Mouse (Mus musculus): ENCODE data around the gene Gm10719.
"Not testable (repeated sequence)": the region's sequence is repeated elsewhere in the genome, so short reads cannot be mapped to it uniquely, and the experiment has no call there.

Gm10719 gene

DNA sequence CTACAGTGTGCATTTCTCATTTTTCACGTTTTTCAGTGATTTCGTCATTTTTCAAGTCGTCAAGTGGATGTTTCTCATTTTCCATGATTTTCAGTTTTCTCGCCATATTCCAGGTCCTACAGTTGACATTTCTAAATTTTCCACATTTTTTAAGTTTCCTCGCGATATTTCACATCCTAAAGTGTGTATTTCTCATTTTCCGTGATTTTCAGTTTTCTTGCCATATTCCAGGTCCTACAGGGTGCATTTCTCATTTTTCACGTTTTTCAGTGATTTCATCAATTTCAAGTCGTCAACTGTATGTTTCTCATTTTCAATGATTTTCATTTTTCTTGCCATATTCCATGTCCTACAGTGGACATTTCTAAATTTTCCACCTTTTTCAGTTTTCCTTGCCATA lies at the start of gene Gm10719:
Gene Gm10719, plus strand, starts transcription at position 301 of the 400 bp plus-strand sequence.
- not testable (repeated sequence) for DNase-seq (ENCODE audit: low spot score)

DNA sequence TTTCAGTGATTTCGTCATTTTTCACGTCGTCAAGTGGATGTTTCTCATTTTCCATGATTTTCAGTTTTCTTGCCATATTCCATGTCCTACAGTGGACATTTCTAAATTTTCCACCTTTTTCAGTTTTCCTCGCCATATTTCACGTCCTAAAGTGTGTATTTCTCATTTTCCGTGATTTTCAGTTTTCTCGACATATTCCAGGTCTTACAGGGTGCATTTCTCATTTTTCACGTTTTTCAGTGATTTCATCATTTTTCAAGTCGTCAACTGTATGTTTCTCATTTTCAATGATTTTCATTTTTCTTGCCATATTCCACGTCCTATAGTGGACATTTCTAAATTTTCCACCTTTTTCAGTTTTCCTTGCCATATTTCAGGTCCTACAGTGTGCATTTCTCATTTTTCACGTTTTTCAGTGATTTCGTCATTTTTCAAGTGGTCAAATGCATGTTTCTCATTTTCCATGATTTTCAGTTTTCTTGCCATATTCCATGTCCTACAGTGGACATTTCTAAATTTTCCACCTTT lies 16.7 kb upstream of the Gm10719 start, which contains the start of gene Gm10722:
Gene Gm10722, plus strand, starts transcription at position 478 of the 528 bp plus-strand sequence.
- DNase-seq (ENCODE audit: low spot score) = not testable (repeated sequence)

GRCm38 (mm10) chr9:3001006-3001405 lies 16.2 kb upstream of the Gm10719 start:
- DNase-seq (ENCODE audit: low spot score) = peak; percentile 20

GRCm38 (mm10) chr9:3001948-3002659 lies 15.1 kb upstream of the Gm10719 start:
- peak; percentile 100 for DNase-seq (ENCODE audit: low spot score)

- DNase-seq (ENCODE audit: low spot score) = not testable (repeated sequence)
Measured at GRCm38 (mm10) chr9:3002794-3003396, 14.3 kb upstream of the Gm10719 start, which contains the start of gene Gm11168. Gene Gm11168, plus strand, starts transcription at chr9:3003346.

DNA sequence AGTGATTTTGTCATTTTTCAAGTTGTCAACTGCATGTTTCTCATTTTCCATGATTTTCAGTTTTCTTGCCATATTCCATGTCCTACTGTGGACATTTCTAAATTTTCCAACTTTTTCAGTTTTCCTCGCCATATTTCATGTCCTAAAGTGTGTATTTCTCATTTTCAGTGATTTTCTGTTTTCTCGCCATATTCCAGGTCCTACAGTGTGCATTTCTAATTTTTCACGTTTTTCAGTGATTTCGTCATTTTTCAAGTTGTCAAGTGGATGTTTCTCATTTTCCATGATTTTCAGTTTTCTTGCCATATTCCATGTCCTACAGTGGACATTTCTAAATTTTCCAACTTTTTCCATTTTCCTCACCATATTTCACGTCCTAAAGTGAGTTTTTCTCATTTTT lies 11.0 kb upstream of the Gm10719 start:
- not testable (repeated sequence) for DNase-seq (ENCODE audit: low spot score)

GRCm38 (mm10) chr9:3006636-3007035 lies 10.6 kb upstream of the Gm10719 start:
- peak; percentile 100 for DNase-seq (ENCODE audit: low spot score)

DNA sequence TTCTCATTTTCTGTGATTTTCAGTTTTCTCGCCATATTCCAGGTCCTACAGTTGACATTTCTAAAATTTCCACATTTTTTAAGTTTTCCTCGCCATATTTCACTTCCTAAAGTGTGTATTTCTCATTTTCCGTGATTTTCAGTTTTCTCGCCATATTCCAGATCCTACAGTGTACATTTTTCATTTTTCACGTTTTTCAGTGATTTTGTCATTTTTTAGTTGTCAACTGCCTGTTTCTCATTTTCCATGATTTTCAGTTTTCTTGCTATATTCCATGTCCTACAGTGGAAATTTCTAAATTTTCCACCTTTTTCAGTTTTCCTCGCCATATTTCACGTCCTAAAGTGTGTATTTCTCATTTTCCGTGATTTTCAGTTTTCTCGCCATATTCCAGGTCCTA lies 9.9 kb upstream of the Gm10719 start:
- DNase-seq (ENCODE audit: low spot score) = not testable (repeated sequence)

- DNase-seq (ENCODE audit: low spot score) = not testable (repeated sequence)
Measured at GRCm38 (mm10) chr9:3009331-3009730, 7.9 kb upstream of the Gm10719 start.

- DNase-seq (ENCODE audit: low spot score) = not testable (repeated sequence)
Measured at GRCm38 (mm10) chr9:3012054-3012621, 5.1 kb upstream of the Gm10719 start.

DNA sequence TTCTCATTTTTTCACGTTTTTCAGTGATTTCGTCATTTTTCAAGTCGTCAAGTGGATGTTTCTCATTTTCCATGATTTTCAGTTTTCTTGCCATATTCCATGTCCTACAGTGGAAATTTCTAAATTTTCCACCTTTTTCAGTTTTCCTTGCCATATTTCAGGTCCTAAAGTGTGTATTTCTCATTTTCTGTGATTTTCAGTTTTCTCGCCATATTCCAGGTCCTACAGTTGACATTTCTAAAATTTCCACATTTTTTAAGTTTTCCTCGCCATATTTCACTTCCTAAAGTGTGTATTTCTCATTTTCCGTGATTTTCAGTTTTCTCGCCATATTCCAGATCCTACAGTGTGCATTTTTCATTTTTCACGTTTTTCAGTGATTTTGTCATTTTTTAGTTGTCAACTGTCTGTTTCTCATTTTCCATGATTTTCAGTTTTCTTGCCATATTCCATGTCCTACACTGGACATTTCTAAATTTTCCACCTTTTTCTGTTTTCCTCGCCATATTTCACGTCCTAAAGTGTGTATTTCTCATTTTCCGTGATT lies 4.4 kb upstream of the Gm10719 start, which contains the start of gene Gm10721:
Gene Gm10721, plus strand, starts transcription at position 408 of the 547 bp plus-strand sequence.
- DNase-seq (ENCODE audit: low spot score) = not testable (repeated sequence)

DNA sequence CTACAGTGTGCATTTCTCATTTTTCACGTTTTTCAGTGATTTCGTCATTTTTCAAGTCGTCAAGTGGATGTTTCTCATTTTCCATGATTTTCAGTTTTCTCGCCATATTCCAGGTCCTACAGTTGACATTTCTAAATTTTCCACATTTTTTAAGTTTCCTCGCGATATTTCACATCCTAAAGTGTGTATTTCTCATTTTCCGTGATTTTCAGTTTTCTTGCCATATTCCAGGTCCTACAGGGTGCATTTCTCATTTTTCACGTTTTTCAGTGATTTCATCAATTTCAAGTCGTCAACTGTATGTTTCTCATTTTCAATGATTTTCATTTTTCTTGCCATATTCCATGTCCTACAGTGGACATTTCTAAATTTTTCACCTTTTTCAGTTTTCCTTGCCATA lies 1.9 kb upstream of the Gm10719 start, which contains the start of gene Gm10720:
Gene Gm10720, plus strand, starts transcription at position 301 of the 400 bp plus-strand sequence.
- DNase-seq (ENCODE audit: low spot score) = not testable (repeated sequence)

DNA sequence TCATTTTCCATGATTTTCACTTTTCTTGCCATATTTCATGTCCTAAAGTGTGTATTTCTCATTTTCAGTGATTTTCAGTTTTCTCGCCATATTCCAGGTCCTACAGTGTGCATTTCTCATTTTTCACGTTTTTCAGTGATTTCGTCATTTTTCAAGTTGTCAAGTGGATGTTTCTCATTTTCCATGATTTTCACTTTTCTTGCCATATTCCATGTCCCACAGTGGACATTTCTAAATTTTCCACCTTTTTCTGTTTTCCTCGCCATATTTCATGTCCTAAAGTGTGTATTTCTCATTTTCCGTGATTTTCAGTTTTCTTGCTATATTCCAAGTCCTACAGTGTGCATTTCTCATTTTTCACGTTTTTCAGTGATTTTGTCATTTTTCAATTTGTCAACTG lies 1.3 kb upstream of the Gm10719 start:
- DNase-seq (ENCODE audit: low spot score) = not testable (repeated sequence)

DNA sequence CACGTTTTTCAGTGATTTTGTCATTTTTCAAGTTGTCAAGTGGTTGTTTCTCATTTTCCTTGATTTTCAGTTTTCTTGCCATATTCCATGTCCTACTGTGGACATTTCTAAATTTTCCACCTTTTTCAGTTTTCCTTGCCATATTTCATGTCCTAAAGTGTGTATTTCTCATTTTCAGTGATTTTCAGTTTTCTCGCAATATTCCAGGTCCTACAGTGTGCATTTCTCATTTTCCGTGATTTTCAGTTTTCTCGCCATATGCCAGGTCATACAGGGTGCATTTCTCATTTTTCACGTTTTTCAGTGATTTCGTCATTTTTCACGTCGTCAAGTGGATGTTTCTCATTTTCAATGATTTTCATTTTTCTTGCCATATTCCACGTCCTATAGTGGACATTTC lies 1.7 kb downstream of the Gm10719 start:
- not testable (repeated sequence) for DNase-seq (ENCODE audit: low spot score)

GRCm38 (mm10) chr9:3019835-3020727 lies 2.9 kb downstream of the Gm10719 start:
- DNase-seq (ENCODE audit: low spot score) = peak; percentile 43

GRCm38 (mm10) chr9:3022316-3023008 lies 5.3 kb downstream of the Gm10719 start:
- peak; percentile 92 for DNase-seq (ENCODE audit: low spot score)

DNA sequence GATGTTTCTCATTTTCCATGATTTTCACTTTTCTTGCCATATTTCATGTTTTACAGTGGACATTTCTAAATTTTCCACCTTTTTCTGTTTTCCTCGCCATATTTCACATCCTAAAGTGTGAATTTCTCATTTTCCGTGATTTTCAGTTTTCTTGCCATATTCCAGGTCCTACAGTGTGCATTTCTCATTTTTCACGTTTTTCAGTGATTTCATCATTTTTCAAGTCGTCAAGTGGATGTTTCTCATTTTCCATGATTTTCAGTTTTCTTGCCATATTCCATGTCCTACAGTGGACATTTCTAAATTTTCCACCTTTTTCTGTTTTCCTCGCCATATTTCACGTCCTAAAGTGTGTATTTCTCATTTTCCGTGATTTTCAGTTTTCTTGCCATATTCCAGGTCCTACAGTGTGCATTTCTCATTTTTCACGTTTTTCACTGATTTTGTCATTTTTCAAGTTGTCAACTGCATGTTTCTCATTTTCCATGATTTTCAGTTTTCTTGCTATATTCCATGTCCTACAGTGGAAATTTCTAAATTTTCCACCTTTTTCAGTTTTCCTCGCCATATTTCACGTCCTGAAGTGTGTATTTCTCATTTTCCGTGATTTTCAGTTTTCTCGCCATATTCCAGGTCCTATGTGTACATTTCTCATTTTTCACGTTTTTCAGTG lies 6.2 kb downstream of the Gm10719 start, which contains the start of gene Gm10718:
Gene Gm10718, plus strand, starts transcription at position 236 of the 673 bp plus-strand sequence.
- DNase-seq (ENCODE audit: low spot score) = peak; percentile 63

DNA sequence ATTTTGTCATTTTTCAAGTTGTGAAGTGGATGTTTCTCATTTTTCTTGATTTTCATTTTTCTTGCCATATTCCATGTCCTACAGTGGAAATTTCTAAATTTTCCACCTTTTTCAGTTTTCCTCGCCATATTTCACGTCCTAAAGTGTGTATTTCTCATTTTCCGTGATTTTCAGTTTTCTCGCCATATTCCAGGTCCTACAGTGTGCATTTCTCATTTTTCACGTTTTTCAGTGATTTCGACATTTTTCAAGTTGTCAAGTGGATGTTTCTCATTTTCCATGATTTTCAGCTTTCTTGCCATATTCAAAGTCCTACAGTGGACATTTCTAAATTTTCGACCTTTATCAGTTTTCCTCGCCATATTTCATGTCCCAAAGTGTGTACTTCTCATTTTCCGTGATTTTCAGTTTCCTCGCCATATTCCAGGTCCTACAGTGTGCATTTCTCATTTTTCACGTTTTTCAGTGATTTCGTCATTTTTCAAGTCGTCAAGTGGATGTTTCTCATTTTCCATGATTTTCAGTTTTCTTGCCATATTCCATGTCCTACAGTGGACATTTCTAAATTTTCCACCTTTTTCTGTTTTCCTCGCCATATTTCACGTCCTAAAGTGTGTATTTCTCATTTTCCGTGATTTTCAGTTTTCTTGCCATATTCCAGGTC lies 6.9 kb downstream of the Gm10719 start:
- DNase-seq (ENCODE audit: low spot score) = peak; percentile 100

DNA sequence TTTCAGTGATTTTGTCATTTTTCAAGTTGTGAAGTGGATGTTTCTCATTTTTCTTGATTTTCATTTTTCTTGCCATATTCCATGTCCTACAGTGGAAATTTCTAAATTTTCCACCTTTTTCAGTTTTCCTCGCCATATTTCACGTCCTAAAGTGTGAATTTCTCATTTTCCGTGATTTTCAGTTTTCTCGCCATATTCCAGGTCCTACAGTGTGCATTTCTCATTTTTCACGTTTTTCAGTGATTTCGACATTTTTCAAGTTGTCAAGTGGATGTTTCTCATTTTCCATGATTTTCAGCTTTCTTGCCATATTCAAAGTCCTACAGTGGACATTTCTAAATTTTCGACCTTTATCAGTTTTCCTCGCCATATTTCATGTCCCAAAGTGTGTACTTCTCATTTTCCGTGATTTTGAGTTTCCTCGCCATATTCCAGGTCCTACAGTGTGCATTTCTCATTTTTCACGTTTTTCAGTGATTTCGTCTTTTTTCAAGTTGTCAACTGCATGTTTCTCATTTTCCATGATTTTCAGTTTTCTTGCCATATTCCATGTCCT lies 7.8 kb downstream of the Gm10719 start, which contains the start of gene Gm10717:
Gene Gm10717, plus strand, starts transcription at position 506 of the 556 bp plus-strand sequence.
- peak; percentile 24 for DNase-seq (ENCODE audit: low spot score)

All from layer of hippocampus, adult 9-10 months (tissue).